Mouse (Mus musculus) intestine, embryonic 14.5 days (tissue): ENCODE data around the gene Gm37240. TPM values are rescaled to one million over a fixed set of nuclear protein-coding genes. Genes with fewer than 3 reads are reported as not detected.
A peak's percentile ranks its signal among the peaks of the same experiment; 100 is the strongest.

Experiments used
- ATAC-seq: fragments of 200-750 bp; cut with Nextera tagmentation; replicated peaks from 2 replicates; pipeline ENCODE4 v1.8.0; 2017; ENCODE audit warnings: low read depth, moderate number of reproducible peaks, moderate TSS enrichment, moderate library complexity; ENCODE audit not compliant: low FRiP score, low TSS enrichment
- DNase-seq: peaks from one replicate; pipeline ENCODE4 v3.0.0-alpha.2; 2018; ENCODE audit warnings: low spot score
- H3K27ac ChIP-seq: fragments of 300-500 bp; sonication (generic); 2 replicates; pipeline ENCODE4 v1.5.1; 2014; ENCODE audit warnings: low read depth, mild to moderate bottlenecking, control low read depth
- H3K27me3 ChIP-seq: fragments of 300-500 bp; sonication (generic); replicated peaks from 2 replicates; pipeline ENCODE4 v1.6.1; 2014; ENCODE audit warnings: low read length, control low read depth; ENCODE audit not compliant: control insufficient read depth, insufficient read depth
- H3K36me3 ChIP-seq: fragments of 300-500 bp; sonication (generic); 2 replicates; pipeline ENCODE4 v1.6.1; 2014; ENCODE audit warnings: low read length, control low read depth; ENCODE audit not compliant: control insufficient read depth, insufficient read depth
- H3K4me1 ChIP-seq: fragments of 300-500 bp; sonication (generic); replicated peaks from 2 replicates; pipeline ENCODE4 v1.6.1; 2014; ENCODE audit warnings: low read length, control low read depth, mixed read lengths; ENCODE audit not compliant: control insufficient read depth, insufficient read depth
- H3K4me2 ChIP-seq: fragments of 300-500 bp; sonication (generic); 2 replicates; pipeline ENCODE4 v1.6.1; 2014; ENCODE audit warnings: low read length
- H3K4me3 ChIP-seq: fragments of 300-500 bp; sonication (generic); 2 replicates; pipeline ENCODE4 v1.5.1; 2014; ENCODE audit warnings: low read depth, low read length, control low read depth, mixed read lengths
- H3K9ac ChIP-seq: fragments of 300-500 bp; sonication (generic); 2 replicates; pipeline ENCODE4 v1.6.1; 2014; ENCODE audit warnings: mild to moderate bottlenecking, low read length
- H3K9me3 ChIP-seq: fragments of 300-500 bp; sonication (generic); 2 replicates; pipeline ENCODE4 v1.6.1; 2016; ENCODE audit warnings: low read length, control low read depth; ENCODE audit not compliant: control insufficient read depth
- WGBS: fragments of 180-500 bp; shearing (Covaris S2); extraction: QIAGEN DNeasy Blood & Tissue Kit; methylation state at CpG from one replicate; pipeline ENCODE4 v1.1.7; 2014; 5-methylcytosine and 5-hydroxymethylcytosine counted together
- polyA plus RNA-seq: library from polyadenylated mRNA; unstranded; fragments of >200 nt; fragmentation: Nextera tagmentation; extraction: Ambion mirVana; gene quantifications from 2 replicates; pipeline ENCODE4 v1.2.1, GENCODE M21; 2014

The Gm37240 gene
- polyA plus RNA-seq, 1 experiment from 2014 or later = 5.3 TPM

DNA sequence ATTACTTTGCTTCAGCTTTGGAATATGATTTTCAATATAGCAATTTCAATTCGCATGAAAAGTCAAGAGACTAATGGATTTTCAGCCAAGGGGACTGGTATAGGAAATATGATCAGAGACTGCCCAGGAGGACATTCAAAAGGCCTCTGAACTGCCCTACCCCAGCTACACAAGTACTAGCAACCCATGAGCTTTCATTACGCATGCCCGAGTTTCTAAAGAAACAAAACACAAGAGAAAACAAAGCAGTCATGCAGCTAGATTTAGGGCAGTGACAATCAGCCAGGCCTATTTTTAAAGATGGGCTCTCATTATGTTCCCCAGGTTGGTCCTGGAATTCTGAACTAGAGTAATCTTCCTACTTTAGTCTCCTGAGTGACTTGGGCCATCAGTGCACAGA is 354.9 kb downstream of the Gm37240 start:
- H3K9me3 ChIP-seq = no peaks in the 10 kb centered on the region
- ATAC-seq (no peak), DNase-seq (no peak)
- H3K27ac ChIP-seq = no peak overlapping the region
- no peaks in the 10 kb centered on the region for H3K4me1 ChIP-seq
- no peak overlapping the region for H3K4me2 ChIP-seq
- 91% methylated on average over 3 of the region's 3 CpGs for WGBS
- no peaks in the 10 kb centered on the region for H3K36me3 ChIP-seq
- no peaks in the 10 kb centered on the region for H3K27me3 ChIP-seq
- no peak overlapping the region for H3K9ac ChIP-seq
- H3K4me3 ChIP-seq = no peak overlapping the region

DNA sequence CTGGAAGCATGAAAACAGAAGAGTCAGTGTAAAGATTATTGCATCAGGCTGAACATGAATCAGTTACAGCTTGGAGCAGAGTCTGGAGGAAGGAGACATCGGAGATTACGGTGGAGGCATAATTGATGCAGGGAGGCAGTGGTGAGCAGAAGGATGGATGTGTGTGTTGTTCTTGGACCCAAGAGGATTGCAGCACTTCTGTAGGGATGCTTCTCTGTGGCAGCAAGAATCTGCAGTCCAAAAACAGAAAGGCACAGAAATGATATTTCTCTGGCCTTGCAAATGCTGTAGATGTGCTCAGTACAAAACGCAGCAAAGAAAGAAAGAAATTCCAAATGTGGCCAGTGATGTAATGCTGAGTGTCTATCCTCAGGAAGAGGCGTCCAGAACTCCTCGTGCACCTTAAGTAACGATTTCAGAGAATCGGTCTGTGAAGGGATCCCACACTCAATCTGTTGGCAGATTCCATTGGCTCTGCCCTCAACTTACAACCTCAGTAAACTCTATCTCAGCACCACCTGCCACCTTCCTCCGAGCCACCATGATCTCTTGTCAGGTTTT is 356.6 kb downstream of the Gm37240 start:
- Histone ChIP-seq H3K9me3 (no peaks in the 10 kb centered on the region), H3K27me3 (no peaks in the 10 kb centered on the region), H3K9ac (no peak overlapping the region), H3K4me1 (no peaks in the 10 kb centered on the region), H3K4me3 (no peak overlapping the region), H3K4me2 (no peak overlapping the region), H3K36me3 (no peaks in the 10 kb centered on the region), H3K27ac (no peak overlapping the region)
- 79% methylated on average over 8 of the region's 8 CpGs for WGBS
- ATAC-seq (no peak), DNase-seq (no peak)

DNA sequence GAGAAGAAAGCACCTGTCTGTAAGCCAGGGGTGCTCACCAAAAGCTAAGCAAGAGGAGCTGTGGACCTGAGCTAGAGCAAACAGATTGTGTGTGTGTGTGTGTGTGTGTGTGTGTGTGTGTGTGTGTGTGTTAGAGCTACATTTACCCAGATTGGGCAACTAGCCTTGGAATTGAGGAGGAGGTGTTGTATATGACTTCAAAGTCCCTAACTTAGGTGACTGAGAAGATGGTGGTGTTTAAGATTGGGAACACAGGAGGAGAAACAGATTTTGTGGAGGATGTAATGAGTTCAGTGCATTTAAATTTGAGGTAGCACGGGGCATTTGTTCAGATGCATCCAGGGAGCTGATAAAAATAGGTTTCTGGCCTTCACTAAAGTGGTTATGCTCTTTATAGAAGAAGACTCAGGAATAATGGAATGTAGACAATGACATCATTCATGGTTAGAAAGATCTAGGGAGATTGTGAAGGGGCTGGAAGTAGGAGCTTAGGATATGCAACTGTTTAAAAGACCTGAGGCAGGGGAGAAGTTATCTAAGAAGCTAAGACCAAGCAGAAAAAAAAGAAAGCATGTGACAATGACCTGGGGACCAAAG is 365.9 kb downstream of the Gm37240 start:
- DNase-seq = no peak
- no peak overlapping the region for H3K4me3 ChIP-seq
- H3K27me3 ChIP-seq = no peaks in the 10 kb centered on the region; the same call in 1 of the 2 replicates
- no peak overlapping the region for H3K4me2 ChIP-seq
- 78% methylated on average over 1 of the region's 1 CpGs for WGBS
- no peak overlapping the region for H3K27ac ChIP-seq
- H3K36me3 ChIP-seq = no peaks in the 10 kb centered on the region
- H3K9me3 ChIP-seq = no peaks in the 10 kb centered on the region
- no peak for ATAC-seq
- no peaks in the 10 kb centered on the region for H3K4me1 ChIP-seq
- no peak overlapping the region for H3K9ac ChIP-seq

DNA sequence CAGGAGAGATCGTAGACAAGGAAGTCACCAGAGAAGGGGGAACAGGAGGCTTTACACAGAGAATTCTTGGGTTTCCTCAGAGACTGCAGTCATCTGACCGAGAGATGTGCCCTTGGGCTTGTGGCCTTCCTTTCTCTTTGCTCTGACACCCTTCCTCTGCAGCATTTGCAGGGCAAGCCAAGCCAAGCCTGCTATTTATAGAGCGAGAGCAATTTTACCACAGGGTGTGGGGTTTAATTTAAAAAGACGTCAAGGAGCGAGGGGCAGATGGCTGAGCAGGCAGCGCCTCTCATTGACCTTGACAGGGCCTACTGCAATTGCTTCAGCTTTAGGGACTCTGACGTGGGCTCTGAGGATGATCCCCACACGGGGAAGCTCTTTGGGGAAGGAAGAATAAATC is 368.6 kb downstream of the Gm37240 start:
- Histone ChIP-seq H3K9me3 (no peaks in the 10 kb centered on the region), H3K36me3 (no peaks in the 10 kb centered on the region), H3K27me3 (no peaks in the 10 kb centered on the region; the same call in 1 of the 2 replicates), H3K4me2 (no peak overlapping the region), H3K4me3 (no peak overlapping the region), H3K4me1 (no peaks in the 10 kb centered on the region; the same call in 1 of the 2 replicates), H3K27ac (no peak overlapping the region), H3K9ac (no peak overlapping the region)
- no peak for DNase-seq
- 65% methylated on average over 8 of the region's 8 CpGs for WGBS
- ATAC-seq = no peak

DNA sequence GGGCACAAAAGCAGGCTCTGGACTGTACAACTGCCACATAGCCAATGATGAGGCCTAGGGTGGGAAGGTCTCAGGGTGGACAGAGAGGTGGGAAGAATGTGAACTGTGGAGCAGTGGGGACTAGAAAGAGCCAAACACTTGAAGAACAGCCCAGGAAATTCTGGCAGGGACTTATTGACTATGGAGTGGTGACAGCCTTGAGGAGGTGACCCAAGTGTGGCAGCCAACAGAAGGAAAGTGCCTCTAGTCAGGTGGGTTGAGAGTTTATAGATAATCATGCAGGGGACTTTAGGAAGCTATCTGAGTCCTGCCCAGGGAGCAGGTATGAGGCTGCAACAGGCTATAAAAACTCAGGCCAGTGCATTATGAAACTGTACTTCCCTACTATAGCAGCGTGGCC is 369.2 kb downstream of the Gm37240 start:
- Histone ChIP-seq H3K27ac (no peak overlapping the region), H3K27me3 (no peaks in the 10 kb centered on the region; the same call in 1 of the 2 replicates), H3K36me3 (no peaks in the 10 kb centered on the region), H3K9me3 (no peaks in the 10 kb centered on the region), H3K4me1 (no peaks in the 10 kb centered on the region; the same call in 1 of the 2 replicates), H3K9ac (no peak overlapping the region), H3K4me3 (no peak overlapping the region), H3K4me2 (no peak overlapping the region)
- ATAC-seq (no peak), DNase-seq (no peak)
- 89% methylated on average over 1 of the region's 1 CpGs for WGBS

DNA sequence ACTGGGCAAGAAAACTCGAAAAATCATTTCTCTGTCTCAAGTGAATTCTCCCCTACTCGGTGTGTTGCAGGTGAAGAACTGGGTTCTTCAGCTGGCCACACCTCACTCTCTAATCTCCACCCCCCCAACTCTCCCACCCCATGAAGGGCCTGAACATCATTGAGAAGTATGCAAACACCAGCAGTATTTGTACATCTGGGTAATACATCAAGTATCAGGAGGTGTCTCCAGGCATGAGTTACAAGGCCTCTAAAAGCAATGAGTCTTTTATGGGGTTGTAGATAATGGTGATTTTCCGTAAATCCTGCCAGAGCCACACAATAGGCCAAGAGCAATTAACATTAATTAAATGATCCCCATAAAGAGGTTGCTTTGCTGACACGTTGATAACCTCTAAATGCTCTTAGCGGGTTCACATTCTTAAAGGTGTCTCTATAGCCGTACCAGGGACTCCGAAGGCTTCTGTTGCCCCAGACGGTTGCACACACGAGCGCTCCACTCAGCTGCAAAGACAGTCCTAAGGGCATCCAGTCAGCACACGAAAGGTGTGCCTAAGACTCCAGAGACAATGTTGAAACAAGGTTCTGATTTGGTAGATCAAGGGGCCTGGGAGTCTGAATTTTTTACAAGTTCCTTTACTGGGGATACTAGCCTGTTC is 370.4 kb downstream of the Gm37240 start:
- Histone ChIP-seq H3K36me3 (no peaks in the 10 kb centered on the region), H3K4me1 (no peaks in the 10 kb centered on the region; the same call in 1 of the 2 replicates), H3K9ac (no peak overlapping the region), H3K4me3 (no peak overlapping the region), H3K9me3 (no peaks in the 10 kb centered on the region), H3K4me2 (no peak overlapping the region), H3K27ac (no peak overlapping the region), H3K27me3 (no peaks in the 10 kb centered on the region; the same call in 1 of the 2 replicates)
- WGBS = 44% methylated on average over 11 of the region's 11 CpGs
- peak; percentile 76 for ATAC-seq
- peak; percentile 55 for DNase-seq

DNA sequence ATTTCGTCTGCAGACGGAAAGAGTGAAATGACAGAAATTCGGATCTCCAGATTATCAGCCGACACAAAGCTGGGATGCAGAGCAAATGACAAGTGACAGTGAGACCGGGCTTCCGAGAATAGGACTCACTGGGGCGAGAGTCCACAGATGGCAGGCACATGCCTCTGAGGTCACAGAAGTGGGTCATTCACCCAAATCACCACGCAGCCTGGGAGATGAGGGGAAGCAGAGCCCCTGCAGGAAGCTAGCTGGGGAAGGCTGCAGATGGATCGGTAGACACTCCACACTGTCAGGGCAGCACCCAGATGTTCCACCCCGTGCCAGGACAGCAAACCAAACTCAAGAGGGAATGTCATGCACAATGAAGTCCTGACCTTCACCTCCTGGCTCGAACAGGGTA is 372.6 kb downstream of the Gm37240 start:
- Histone ChIP-seq H3K4me2 (no peak overlapping the region), H3K36me3 (no peaks in the 10 kb centered on the region), H3K4me1 (no peaks in the 10 kb centered on the region; the same call in 1 of the 2 replicates), H3K4me3 (no peak overlapping the region), H3K9me3 (no peaks in the 10 kb centered on the region), H3K27me3 (no peaks in the 10 kb centered on the region), H3K27ac (no peak overlapping the region), H3K9ac (no peak overlapping the region)
- 86% methylated on average over 11 of the region's 11 CpGs for whole genome bisulfite sequencing
- DNase-seq = no peak
- ATAC-seq = no peak

DNA sequence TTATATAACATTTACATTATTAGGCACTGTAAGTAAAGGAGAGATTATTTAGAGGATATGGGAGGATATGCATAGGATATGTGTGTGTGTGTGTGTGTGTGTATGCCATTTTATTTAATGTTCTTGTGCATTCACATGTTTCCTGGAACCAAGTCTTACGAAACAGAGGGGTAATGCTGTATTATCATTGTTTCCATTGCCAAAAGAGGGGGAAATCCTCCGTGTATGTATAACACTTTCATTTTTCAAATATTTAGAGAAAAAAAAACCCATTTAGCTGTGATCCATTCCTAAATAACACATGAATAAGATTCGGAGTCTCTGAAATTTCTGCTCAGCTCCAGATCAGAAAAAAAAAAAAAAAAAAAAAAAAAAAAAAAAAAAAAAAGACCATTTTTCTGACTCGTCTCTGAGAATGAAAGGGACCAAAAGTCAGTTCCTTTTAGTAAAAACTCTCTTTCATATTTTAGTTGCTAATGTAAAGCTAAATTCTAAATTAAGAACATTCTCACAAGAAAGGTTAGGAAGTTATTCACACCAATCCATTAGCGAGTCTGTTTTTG is 378.5 kb downstream of the Gm37240 start:
- no peak overlapping the region for H3K27ac ChIP-seq
- WGBS = 84% methylated on average over 5 of the region's 5 CpGs
- no peaks in the 10 kb centered on the region for H3K9me3 ChIP-seq
- H3K4me3 ChIP-seq = no peak overlapping the region
- no peak for ATAC-seq
- no peaks in the 10 kb centered on the region for H3K27me3 ChIP-seq
- H3K9ac ChIP-seq = no peak overlapping the region
- no peak overlapping the region for H3K4me2 ChIP-seq
- H3K4me1 ChIP-seq = no peaks in the 10 kb centered on the region
- H3K36me3 ChIP-seq = no peaks in the 10 kb centered on the region
- DNase-seq = no peak
